Mouse (Mus musculus): Measurements from ENCODE around the gene Snai3. TPM values are rescaled to one million over a fixed set of nuclear protein-coding genes. Genes with fewer than 3 reads are reported as not detected.

The Snai3 gene
- polyA plus RNA-seq (2014; fragmentation: Illumina TruSeq; extraction: RNeasy Lipid Tissue Mini Kit (QIAGEN cat#74804)): not detected

DNA sequence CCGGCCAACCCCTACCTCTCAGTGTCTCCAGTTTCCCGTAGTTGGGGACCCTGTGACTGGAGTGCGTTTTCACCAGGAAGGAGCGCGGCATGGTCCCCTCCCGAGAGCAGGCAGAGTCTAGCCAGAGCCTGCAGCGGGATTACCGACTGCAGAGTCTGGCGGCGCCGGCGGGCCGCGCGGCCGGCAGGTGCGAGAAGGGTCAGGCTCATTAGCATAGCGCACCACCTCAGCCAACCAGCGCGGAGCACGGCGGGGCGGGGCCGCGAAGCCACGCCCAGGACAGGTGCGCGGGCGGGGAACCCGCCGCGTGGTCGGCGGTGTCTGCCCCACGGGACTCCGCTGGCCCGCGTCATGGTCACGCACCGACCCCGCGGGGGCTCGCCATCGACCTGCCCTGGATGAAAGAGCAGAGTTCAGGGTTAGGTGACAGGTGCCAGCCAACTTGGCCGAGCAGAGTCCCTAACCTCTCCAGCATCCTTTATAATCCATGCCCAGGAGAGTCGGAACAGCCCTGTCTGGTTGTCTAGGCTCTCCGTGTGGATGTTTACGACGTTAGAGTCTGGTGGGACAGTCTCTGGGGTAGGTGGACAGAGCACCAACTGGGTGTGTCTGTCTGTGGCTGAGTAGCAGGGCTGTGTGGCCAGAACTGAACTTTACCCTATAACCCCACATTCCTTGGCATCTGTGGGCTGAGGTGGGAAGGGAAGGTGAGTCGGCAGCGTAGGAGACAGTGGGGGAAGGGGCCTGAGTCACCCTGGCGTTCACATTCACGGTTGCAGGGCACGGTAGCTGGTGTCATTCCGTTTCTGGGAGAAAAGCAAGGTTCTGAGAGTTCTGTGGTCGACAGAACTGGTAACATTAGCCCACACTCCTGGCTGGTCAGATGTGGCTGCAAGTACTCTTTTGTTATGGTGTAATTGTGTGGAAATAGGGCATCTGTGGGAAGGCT is at the start of gene Snai3:
Gene Snai3 (minus strand): TSS at position 210 of the 949 bp plus-strand sequence.

DNA sequence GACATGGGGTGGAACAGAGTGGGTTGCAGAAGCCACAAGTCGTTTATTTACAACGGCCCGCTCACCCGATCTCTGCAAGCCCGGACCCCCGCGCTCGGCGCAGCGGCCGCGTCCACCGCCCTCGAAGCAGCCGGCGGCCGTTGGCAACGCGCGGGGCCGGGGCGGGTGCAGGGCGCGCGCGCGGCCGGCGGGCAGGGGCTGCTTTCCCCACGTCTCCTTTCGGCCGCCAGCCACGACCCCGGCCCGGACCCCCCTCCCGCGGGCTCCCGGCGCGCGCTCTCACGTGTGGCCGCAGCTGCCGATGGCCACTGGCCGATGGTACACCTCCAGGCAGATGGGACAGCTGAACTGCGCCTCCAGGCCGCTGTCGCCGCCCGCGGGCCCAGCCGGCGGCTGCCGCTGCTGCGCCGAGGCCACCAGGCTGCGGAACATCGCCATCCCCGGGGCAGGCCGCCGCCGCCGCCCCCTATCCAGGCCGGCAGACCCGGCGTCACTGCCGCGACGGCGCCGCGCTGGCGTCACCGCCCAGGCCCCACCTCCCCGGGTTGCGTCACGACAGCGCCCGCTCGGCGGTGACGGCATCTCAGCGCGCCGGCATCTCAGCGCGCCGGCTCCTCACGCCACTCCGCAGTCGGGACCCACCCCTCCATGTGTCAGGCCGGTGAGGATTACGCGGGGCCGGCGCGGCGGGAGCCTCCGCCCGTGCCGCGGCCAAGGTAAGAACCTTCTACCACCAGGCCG is 15.2 kb upstream of the Snai3 start, which contains the start of the genes Rnf166 and Ctu2:
Gene Rnf166 (minus strand): TSS at position 485 of the 741 bp plus-strand sequence.
Gene Ctu2 (plus strand): TSS at position 564 of the 741 bp plus-strand sequence.

DNA sequence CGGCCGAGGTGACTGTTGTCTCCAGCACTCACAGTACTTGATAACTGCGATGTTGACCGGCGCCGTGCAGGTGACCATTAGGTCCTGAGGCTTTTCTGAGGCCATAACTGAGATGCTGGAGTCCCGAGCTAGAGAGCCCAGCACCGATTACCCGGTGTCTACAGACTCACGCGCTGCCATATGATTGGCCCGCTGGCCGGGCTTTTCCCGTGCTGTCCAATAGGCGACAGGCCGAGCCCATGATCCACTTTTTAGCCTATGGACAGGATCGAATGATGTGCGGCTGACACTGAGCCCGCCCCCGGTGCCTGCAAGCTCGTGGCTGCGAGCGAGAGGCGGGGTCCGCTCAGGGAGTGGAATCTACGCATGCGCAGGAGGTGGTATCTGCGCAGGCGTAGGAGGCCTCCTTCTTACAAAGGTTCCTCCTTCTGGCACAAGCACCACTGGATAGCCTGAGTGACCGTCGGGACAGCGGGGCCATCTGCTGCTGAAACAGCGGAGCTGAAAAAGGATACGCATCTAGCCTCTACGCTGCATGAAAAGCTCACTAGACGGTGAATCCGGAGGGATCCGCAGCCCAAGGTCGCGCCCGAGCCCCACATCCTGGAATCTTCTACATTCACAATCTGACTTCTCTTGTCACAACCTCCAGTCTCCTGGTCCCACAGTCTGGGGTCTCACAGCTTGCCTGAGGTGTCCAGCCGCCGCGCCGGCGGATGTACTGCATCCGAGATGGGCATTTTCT is 17.1 kb downstream of the Snai3 start, which contains the start of gene Mvd:
Gene Mvd (minus strand): TSS at position 161 of the 745 bp plus-strand sequence.

DNA sequence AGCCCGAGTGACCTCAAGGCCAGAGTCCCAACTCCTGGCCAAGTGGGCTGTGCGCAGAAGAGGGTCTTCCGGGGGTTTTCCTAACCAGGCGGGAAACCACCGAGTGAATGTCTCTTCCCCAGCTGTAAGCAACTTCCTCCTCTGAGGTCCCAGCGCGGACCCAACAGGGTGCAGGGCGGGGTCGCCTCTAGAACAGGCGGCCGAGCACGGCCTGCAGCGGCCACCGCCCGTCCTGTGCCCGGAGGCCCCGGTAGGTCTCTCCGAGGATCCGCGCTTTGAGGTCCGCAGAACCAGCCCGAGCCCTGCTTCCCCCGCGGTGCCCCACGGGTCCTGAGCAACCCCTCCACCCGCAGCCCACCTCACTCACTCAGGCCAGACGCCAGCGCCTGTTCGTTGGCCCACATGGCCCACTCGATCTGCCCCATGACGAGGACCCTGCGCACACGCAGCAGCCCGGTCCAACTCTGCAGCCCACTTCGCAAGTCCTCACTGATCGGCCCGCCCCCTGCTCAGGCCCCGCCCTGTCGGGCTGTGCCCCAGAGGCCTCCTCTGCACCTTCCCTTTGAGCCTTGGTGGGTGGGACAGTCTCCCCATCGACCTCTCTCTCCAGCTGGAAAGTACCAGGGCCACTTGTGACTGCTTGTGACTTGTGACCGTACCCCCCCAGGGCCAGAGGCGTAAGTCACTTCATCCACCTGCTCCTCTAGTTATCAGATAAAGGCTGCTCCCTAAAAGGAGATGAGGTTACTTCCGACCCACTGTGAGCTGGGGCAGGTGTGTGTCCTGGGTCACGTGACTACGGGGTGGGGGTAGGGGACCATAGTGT is 27.9 kb downstream of the Snai3 start, which contains the start of gene Cyba:
Gene Cyba (minus strand): TSS at position 488 of the 826 bp plus-strand sequence.

DNA sequence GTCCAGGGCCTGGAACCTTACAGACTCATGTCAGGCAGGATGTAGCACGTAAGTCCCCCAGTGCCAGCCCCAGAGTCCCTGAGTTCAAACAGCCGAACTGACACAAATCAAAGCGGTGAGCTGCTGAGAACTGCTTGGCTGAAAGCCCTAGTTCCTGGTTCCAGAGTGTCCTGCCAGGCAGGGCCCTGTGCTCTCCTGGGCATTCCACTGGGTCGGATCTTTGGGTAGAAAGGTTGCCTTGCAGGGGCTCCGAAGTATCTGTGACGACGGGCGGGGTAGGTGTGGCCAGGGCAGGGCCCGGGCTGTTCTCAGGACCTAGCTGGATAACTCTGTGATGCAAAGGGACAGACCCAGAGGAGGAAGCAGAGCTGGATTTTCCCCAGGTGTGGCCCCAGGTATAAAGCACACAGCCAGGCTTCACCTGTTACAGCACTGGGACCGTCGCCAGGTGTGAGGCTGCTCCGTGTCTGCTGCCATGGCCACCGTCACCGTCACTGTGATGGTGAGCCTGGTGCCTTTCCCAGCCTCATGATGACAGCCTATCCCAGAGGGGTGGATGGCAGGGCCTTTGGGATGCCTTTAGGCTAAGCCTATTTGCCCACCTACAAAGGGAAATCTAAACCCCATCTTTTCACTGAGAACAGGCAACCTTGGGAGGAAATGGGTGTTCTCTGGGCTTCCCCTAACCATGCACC is 39.0 kb downstream of the Snai3 start, which contains the start of gene Il17c:
Gene Il17c (plus strand): TSS at position 645 of the 695 bp plus-strand sequence.

Other genes starting within 250 kb of the Snai3 start
- not detected for gene Zfpm1, start 178.6 kb downstream of the Snai3 start, polyA plus RNA-seq (2014; fragmentation: Illumina TruSeq; extraction: RNeasy Lipid Tissue Mini Kit (QIAGEN cat#74804))
- gene Trhr2, start 100.0 kb downstream of the Snai3 start, polyA plus RNA-seq (2014; fragmentation: Illumina TruSeq; extraction: RNeasy Lipid Tissue Mini Kit (QIAGEN cat#74804)): not detected
- 14.5 TPM for gene Zc3h18, start 84.1 kb downstream of the Snai3 start, polyA plus RNA-seq (2014; fragmentation: Illumina TruSeq; extraction: RNeasy Lipid Tissue Mini Kit (QIAGEN cat#74804))
- gene Il17c, start 38.7 kb downstream of the Snai3 start, polyA plus RNA-seq (2014; fragmentation: Illumina TruSeq; extraction: RNeasy Lipid Tissue Mini Kit (QIAGEN cat#74804)): not detected
- not detected for gene Cyba, start 27.8 kb downstream of the Snai3 start, polyA plus RNA-seq (2014; fragmentation: Illumina TruSeq; extraction: RNeasy Lipid Tissue Mini Kit (QIAGEN cat#74804))
- gene Mvd, start 17.3 kb downstream of the Snai3 start, polyA plus RNA-seq (2014; fragmentation: Illumina TruSeq; extraction: RNeasy Lipid Tissue Mini Kit (QIAGEN cat#74804)): not detected
- gene Rnf166, start 15.3 kb upstream of the Snai3 start, polyA plus RNA-seq (2014; fragmentation: Illumina TruSeq; extraction: RNeasy Lipid Tissue Mini Kit (QIAGEN cat#74804)): 22.0 TPM
- gene Ctu2, start 15.4 kb upstream of the Snai3 start, polyA plus RNA-seq (2014; fragmentation: Illumina TruSeq; extraction: RNeasy Lipid Tissue Mini Kit (QIAGEN cat#74804)): not detected
- gene Piezo1, start 90.6 kb upstream of the Snai3 start, polyA plus RNA-seq (2014; fragmentation: Illumina TruSeq; extraction: RNeasy Lipid Tissue Mini Kit (QIAGEN cat#74804)): 2.5 TPM
- gene Cdt1, start 107.3 kb upstream of the Snai3 start, polyA plus RNA-seq (2014; fragmentation: Illumina TruSeq; extraction: RNeasy Lipid Tissue Mini Kit (QIAGEN cat#74804)): 1.8 TPM
- not detected for gene Aprt, start 116.2 kb upstream of the Snai3 start, polyA plus RNA-seq (2014; fragmentation: Illumina TruSeq; extraction: RNeasy Lipid Tissue Mini Kit (QIAGEN cat#74804))
- gene Galns, start 150.7 kb upstream of the Snai3 start, polyA plus RNA-seq (2014; fragmentation: Illumina TruSeq; extraction: RNeasy Lipid Tissue Mini Kit (QIAGEN cat#74804)): 1.1 TPM
- gene Trappc2l, start 150.9 kb upstream of the Snai3 start, polyA plus RNA-seq (2014; fragmentation: Illumina TruSeq; extraction: RNeasy Lipid Tissue Mini Kit (QIAGEN cat#74804)): 2.9 TPM
- not detected for gene Pabpn1l, start 162.0 kb upstream of the Snai3 start, polyA plus RNA-seq (2014; fragmentation: Illumina TruSeq; extraction: RNeasy Lipid Tissue Mini Kit (QIAGEN cat#74804))
- gene Cbfa2t3, start 238.4 kb upstream of the Snai3 start, polyA plus RNA-seq (2014; fragmentation: Illumina TruSeq; extraction: RNeasy Lipid Tissue Mini Kit (QIAGEN cat#74804)): 5.8 TPM

Measured in ovary, adult 10 weeks (tissue).